13 mouse cellular contexts compared by ENCODE assay signal in genomic region chr13:83722791-83723190, GRCm38 (mm10).
DNase-seq lines count a peak whose midpoint lies in the region; ATAC-seq and TF ChIP-seq lines count a peak whose summit lies in the region.
"Had no signal": no experiment of that assay in that cellular context is flagged by ENCODE, and none has a peak within 500 bp of the region (broad histone marks: within the 10 kb centered on the region; RNA-seq: fewer than 3 reads in every experiment).

No protein-coding gene starts in this region.

- ATAC-seq in forebrain, embryonic 16.5 days = no peak
- no peak for ATAC-seq in midbrain, embryonic 11.5 days (ENCODE audit: low FRiP score)
- no peak for ATAC-seq in kidney, embryonic 14.5 days (ENCODE audit: low FRiP score, low TSS enrichment)
- ATAC-seq: intestine, embryonic 15.5 days had no signal

- H3K9me3 ChIP-seq in forebrain, embryonic 16.5 days (ENCODE audit: control insufficient read depth, low read length) = no peaks in the 10 kb centered on the region
- no peaks in the 10 kb centered on the region for H3K9me3 ChIP-seq in midbrain, embryonic 11.5 days (ENCODE audit: control insufficient read depth, low read length)
- H3K9me3 ChIP-seq in kidney, embryonic 14.5 days (ENCODE audit: control insufficient read depth, low read length) = no peaks in the 10 kb centered on the region
- H3K9me3 ChIP-seq: embryonic facial prominence, embryonic 15.5 days; heart, embryonic 13.5 days; intestine, embryonic 15.5 days had no signal

- peak overlapping the region; percentile 100 for H3K9ac ChIP-seq in forebrain, embryonic 16.5 days (replicated peaks; ENCODE audit: low read depth, low read length)
- peak overlapping the region; percentile 79 for H3K9ac ChIP-seq in midbrain, embryonic 11.5 days (ENCODE audit: low read length)
- no peak overlapping the region for H3K9ac ChIP-seq in kidney, embryonic 14.5 days (ENCODE audit: low read depth, low read length)
- H3K9ac ChIP-seq: embryonic facial prominence, embryonic 15.5 days; heart, embryonic 13.5 days; intestine, embryonic 15.5 days; lung, embryonic 14.5 days had no signal

- 7% methylated on average over 3 of the region's 3 CpGs for WGBS in forebrain, embryonic 16.5 days
- 7% methylated on average over 3 of the region's 3 CpGs for WGBS in midbrain, embryonic 11.5 days
- 7% methylated on average over 3 of the region's 3 CpGs for WGBS in kidney, embryonic 14.5 days

- H3K4me2 ChIP-seq in forebrain, embryonic 16.5 days (ENCODE audit: low read length) = peak overlapping the region; percentile 86
- peak overlapping the region; percentile 62 for H3K4me2 ChIP-seq in midbrain, embryonic 11.5 days
- H3K4me2 ChIP-seq in kidney, embryonic 14.5 days (replicated peaks; ENCODE audit: low read depth, low read length) = no peak overlapping the region
- H3K4me2 ChIP-seq: embryonic facial prominence, embryonic 15.5 days; heart, embryonic 13.5 days; intestine, embryonic 15.5 days; lung, embryonic 14.5 days had no signal

- H3K4me3 ChIP-seq in layer of hippocampus, adult 2 months = peak overlapping the region; percentile 88
- H3K4me3 ChIP-seq in forebrain, embryonic 16.5 days (replicated peaks; ENCODE audit: low read length) = peak overlapping the region; percentile 69
- H3K4me3 ChIP-seq in midbrain, embryonic 11.5 days (ENCODE audit: low read depth, low read length) = peak overlapping the region; percentile 46
- no peak overlapping the region for H3K4me3 ChIP-seq in kidney, embryonic 14.5 days (ENCODE audit: low read length)
- H3K4me3 ChIP-seq: embryonic facial prominence, embryonic 15.5 days; heart, embryonic 13.5 days; intestine, embryonic 15.5 days had no signal

- peak overlapping the region; percentile 100 for H3K27ac ChIP-seq in layer of hippocampus, adult 2 months
- peak overlapping the region; percentile 100 for H3K27ac ChIP-seq in forebrain, embryonic 16.5 days (ENCODE audit: low read length)
- no peak overlapping the region for H3K27ac ChIP-seq in midbrain, embryonic 11.5 days (ENCODE audit: low read depth, low read length)
- no peak overlapping the region for H3K27ac ChIP-seq in kidney, embryonic 14.5 days (ENCODE audit: low read depth, low read length)
- H3K27ac ChIP-seq: embryonic facial prominence, embryonic 15.5 days; heart, embryonic 13.5 days; intestine, embryonic 15.5 days had no signal

- TF ChIP-seq CTCF in layer of hippocampus, adult 2 months (conservative IDR thresholded peaks at IDR 0.05) = no peak

- no peaks in the 10 kb centered on the region for H3K36me3 ChIP-seq in forebrain, embryonic 16.5 days (ENCODE audit: control insufficient read depth, insufficient read depth)
- H3K36me3 ChIP-seq in midbrain, embryonic 11.5 days (ENCODE audit: control insufficient read depth, insufficient read depth, low read length) = no peaks in the 10 kb centered on the region
- H3K36me3 ChIP-seq in kidney, embryonic 14.5 days (ENCODE audit: control insufficient read depth, insufficient read depth, low read length) = no peaks in the 10 kb centered on the region
- H3K36me3 ChIP-seq: embryonic facial prominence, embryonic 15.5 days; heart, embryonic 13.5 days; intestine, embryonic 15.5 days had no signal

- peaks cover 8% of the 10 kb centered on the region; the same call in 1 of the 2 replicates for H3K4me1 ChIP-seq in forebrain, embryonic 16.5 days (replicated peaks; ENCODE audit: control insufficient read depth, insufficient read depth, low read length)
- H3K4me1 ChIP-seq in midbrain, embryonic 11.5 days (ENCODE audit: control insufficient read depth, insufficient read depth, low read length) = peaks cover 15% of the 10 kb centered on the region
- 0 out of 2 replicates have a peak, but pooled peaks cover 3% of the 10 kb centered on the region for H3K4me1 ChIP-seq in kidney, embryonic 14.5 days (ENCODE audit: control insufficient read depth, insufficient read depth, low read length)

- DNase-seq in layer of hippocampus, adult 2 months (ENCODE audit: low spot score in 2 of 2) = no peak
- no peak for DNase-seq in layer of hippocampus, postnatal 25 days (ENCODE audit: extremely low spot score in 1 of 2, low spot score in 1 of 2)
- DNase-seq in midbrain, embryonic 11.5 days (ENCODE audit: low spot score, missing footprints) = peak; percentile 86
- DNase-seq in retina, embryonic 14.5 days (ENCODE audit: low spot score) = peak; percentile 15
- no peak for DNase-seq in heart, adult 8-10 months (ENCODE audit: low spot score)
- no peak for DNase-seq in B cell, adult 2 months
- DNase-seq: adrenal gland, adult 8-10 months; lung, embryonic 14.5 days had no signal

- no peaks in the 10 kb centered on the region for H3K27me3 ChIP-seq in forebrain, embryonic 16.5 days (replicated peaks; ENCODE audit: control insufficient read depth, insufficient read depth, low read length)
- peaks cover 53% of the 10 kb centered on the region for H3K27me3 ChIP-seq in midbrain, embryonic 11.5 days (ENCODE audit: control insufficient read depth, insufficient read depth, low read length)
- peaks cover 90% of the 10 kb centered on the region for H3K27me3 ChIP-seq in kidney, embryonic 14.5 days (ENCODE audit: control insufficient read depth, insufficient read depth, low read length)

Comparison
In these comparisons a context has a peak if more than half of its experiments do, and no peak if none do; other contexts are left out.
1. DNase-seq: peak in midbrain, embryonic 11.5 days (single experiment) and retina, embryonic 14.5 days (single experiment); none in layer of hippocampus, adult 2 months (0 of 2), layer of hippocampus, postnatal 25 days (0 of 2), heart, adult 8-10 months (single experiment) and B cell, adult 2 months (0 of 2).
2. H3K27ac ChIP-seq: peak in layer of hippocampus, adult 2 months (single experiment) and forebrain, embryonic 16.5 days (single experiment); none in midbrain, embryonic 11.5 days (single experiment) and kidney, embryonic 14.5 days (single experiment).